Mouse (Mus musculus) cerebellum, postnatal 36 days (tissue): Measurements from ENCODE around the gene Cd8b1.

Source experiments
- DNase-seq, 2 experiments: peaks; one replicate each; pipeline ENCODE4 v3.0.0; 2021 to 2022; ENCODE audit warnings: mixed read lengths in 2 of 2

Cd8b1 gene

DNA sequence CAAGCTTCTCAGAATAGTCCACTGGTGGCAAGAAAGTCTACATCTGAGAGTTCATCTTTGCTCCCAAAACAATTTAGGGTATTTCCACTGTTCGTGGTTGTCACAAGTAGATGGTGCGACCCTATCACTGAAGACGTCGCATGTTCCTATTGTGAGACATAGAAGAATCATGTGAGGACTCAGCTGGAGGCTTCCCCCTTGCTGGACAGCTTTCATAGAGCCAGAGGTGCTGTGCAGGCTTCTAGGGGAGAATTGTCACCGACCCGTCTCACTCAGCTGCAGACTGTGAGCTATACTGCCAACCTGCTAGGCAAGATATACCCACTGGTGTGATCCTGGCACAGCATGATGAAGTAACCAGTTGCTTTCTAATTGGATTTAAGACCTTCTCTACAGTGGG is 29.6 kb downstream of the Cd8b1 start:
- DNase-seq = no peak

DNA sequence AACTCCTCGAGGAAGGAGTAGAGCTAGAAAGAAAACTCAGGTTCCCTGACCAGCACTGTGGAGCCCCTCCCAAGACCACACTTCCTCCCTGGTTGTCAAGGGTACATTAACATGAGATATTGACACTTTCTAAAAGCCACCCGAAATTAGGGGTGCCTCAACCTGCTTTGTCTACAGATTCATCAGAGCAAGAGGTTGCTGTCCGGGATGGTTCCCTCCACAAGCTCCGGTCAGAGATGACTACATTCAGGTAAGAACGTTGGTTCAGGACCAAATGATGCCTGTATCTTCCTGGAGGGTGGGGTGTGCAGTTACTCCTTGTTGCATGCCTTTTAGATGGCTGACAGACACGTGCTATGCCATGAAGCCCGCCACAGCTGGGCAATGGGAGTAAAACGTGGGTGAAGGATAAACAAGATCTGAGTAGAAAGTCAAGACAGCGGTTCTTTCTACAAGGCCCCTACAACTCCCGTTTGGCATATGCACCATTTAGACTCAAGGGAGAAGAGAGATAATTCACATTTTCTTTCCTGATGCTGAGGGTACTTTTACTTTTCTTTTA is 30.4 kb downstream of the Cd8b1 start:
- no peak for DNase-seq

DNA sequence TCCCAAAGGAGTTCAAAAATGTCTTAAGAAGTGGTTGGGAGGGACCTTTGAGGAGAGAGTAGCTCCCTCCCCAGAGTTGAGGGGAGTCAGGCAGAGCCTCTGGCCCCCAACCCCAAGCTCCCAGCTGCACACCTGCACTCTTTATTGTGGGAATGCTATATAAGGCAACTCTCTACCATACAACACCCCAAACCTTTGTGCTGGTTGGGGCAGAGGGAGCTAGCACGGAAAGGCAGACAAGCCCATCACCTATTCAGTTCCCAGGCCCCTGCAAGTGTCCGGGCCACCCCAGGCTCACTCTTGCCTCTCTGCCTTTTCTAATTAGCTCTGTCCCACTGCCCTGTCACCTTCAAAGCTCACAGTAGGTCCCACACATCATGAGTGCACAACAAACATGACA is 31.1 kb downstream of the Cd8b1 start:
- no peak for DNase-seq

DNA sequence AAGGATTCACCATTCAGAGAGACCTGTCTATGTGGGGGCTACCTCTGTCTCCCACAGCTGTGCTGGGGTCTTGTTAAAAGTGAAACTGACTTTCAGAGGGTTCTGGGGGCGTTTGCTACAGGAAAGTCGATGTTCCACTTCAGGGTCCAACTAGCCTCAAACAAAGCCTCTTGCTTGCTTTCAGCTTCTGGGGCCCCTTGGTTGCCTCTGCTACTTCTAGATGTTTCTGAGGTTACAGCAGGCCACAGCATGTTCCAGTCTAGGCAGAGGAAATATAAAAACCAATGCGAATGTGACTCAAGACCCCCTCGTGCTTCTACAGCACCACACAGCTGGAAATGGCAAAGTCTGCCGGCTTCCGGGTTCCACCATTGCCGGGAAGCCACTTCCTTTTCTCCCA is 34.9 kb downstream of the Cd8b1 start:
- DNase-seq = no peak

DNA sequence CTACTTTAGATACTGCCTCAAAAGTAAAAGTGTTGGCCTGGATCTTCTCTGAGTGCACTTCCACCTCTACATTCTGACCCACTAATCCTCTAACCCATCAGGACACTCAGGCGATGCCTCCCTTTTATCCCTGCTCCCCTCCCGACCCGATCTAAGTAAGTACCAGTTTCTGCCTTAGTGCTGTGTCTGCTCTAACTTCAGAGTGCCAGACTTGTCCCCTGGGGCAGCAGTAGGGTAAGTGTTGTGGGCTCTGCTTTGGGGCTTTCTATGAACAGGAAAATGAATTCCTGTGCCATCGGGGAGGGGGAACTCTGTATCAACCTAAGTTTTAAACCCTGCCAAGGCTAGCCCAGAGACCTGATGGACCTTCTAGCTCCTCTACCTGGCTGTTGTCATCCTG is 37.6 kb downstream of the Cd8b1 start:
- DNase-seq = no peak

DNA sequence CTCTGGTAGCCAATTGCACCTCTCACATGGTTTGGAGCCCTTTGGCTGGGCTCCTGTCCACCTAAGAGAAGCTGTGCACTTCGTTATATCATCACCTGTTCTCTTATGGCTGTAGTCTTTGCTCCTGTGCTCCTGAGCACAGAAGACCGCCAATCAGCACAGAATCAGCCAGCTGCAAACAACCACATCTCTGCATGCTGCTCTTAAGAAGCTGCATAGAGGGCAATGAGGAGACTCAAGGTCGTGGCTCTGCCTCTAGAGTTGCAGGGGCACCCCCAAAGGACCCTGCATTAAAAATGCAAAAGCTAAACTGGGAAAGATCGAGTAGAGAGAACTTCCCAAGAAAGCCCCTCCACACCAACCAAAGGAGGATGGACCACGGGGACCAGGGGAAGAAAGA is 38.2 kb downstream of the Cd8b1 start:
- DNase-seq = no peak

DNA sequence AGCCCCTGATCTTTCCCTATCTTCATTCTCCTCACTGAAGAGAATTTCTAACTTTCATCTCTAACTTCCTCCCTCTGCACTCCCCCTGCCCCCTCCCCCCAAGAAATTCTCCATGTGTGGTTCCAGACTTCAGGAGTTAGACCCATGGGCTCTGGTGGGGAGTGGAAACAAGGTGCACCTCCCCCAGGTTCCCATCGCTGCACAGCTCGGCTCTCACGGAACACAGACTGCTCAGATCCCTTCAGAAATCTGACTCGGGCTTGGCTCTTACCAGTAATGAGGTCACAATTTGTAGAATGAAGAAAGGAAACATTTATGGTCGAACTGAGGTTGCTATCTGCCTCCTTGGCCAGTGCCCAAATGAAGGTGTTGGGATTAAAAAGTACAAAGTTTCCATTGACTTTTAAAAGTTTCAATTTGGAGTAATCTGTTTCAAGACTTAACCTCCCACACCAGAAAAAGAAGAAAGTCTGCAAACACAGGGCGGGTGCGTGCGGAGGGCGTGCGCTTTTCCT is 38.6 kb downstream of the Cd8b1 start:
- DNase-seq = no peak

DNA sequence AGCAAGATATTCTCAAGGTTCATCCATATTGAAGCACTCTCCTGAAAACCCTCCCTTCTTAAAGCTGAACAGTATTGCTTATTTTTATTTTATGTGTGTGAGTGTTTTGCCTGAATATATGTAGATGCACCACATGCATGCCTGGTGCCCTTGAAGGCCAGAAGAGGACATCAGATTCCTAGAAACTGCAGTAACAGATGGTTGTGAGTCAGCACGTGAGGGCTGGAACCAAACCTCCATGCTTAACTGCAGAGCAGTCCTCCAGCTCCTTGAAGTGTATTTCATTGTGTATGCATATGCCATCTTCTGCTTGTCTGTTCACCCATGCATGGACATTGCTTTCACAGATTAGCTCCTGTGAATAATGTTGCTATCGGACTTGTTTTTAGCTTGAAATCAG is 41.4 kb downstream of the Cd8b1 start:
- no peak for DNase-seq

DNA sequence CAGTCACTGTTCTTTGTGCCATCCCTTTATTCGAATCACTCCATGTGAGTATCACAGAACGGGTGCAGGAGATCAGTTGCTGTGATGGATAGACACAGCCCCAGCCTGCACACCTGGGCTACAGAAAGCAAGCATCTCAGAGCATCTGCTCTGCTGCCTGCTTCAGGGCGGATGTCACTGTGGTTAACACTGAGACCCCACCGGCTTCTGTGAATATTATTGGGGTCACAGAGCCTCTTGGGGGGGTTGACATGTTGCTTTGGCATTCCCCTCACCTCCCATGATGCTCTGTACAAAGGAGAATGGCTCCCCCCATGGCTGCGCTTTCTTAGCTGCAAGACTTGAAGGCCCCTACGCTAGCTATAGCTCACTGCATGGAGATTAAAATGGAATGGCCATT is 46.8 kb downstream of the Cd8b1 start:
- DNase-seq = no peak

DNA sequence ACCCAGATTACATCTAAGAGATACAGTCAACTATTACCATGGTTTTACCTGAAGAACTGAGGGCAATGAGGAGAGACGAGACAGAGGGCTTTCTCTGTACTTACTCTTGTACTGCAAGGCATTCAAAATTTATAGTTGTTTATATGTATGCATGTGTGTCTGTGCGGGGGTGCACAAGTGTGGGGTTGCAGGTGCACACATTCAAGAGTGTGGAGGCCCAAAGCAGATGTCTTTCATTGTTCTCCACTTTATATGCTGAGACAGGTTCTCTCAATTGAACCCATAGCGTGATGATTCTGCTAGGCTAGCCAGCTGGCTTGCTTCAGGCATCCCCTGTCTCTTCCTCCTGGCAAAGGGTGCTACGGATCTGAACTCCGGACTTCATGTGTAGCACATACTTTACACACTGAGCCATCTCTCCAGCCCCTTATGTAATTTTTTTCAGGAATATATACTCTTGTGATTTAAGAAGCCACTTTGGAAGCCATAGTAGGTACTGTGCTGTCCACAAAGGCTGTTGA is 48.6 kb downstream of the Cd8b1 start:
- no peak for DNase-seq

DNA sequence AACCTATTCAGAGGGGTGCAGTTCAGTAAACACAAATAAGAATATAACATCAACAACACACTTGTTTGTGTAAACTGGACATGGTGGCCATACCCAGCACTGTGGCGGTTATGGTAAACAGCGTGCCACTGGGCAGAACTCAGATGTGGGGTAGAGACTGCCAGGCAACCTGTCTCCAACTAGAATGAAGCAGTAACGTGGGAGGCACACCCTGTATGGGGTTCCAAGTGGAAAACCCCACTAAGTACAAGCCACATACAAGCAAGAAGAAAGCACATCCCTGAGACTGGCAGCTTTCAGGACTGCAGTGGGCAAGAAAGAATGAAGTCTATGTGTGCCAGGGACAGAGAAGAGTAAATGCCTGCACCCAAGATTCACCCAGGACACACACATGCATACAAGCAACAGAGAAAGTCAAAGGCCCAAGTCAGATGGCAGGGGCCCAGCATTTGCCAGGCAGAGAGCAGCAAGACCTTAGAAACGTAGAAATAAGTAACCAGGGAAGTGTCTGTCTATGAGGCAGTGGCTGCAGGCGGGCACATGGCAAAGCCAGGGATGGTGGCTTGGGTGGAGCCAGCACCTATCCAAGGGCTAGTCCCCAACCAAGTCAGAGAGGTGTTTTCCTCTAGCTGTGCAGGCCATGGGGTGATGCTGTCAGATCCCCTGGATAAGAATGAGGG is 49.6 kb downstream of the Cd8b1 start:
- no peak for DNase-seq

DNA sequence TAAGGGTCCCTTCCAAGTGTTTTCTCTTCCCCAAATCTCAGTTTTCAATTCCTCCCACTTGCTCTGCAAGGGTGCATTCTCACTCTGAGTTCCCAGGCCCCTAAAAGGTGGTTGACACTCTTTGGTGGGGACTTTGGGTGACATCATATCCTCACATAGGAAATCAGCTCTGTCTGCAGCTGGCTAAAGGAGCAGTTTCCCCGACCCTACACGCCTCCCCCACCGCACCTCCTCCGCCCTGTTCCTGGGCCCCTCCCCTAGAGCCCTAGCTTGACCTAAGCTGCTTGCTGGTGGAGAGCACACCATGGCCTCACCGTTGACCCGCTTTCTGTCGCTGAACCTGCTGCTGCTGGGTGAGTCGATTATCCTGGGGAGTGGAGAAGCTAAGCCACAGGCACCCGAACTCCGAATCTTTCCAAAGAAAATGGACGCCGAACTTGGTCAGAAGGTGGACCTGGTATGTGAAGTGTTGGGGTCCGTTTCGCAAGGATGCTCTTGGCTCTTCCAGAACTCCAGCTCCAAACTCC is 50.7 kb downstream of the Cd8b1 start, which contains the start of gene Cd8a:
Gene Cd8a (plus strand): TSS at position 179 of the 527 bp plus-strand sequence.
- no peak for DNase-seq

DNA sequence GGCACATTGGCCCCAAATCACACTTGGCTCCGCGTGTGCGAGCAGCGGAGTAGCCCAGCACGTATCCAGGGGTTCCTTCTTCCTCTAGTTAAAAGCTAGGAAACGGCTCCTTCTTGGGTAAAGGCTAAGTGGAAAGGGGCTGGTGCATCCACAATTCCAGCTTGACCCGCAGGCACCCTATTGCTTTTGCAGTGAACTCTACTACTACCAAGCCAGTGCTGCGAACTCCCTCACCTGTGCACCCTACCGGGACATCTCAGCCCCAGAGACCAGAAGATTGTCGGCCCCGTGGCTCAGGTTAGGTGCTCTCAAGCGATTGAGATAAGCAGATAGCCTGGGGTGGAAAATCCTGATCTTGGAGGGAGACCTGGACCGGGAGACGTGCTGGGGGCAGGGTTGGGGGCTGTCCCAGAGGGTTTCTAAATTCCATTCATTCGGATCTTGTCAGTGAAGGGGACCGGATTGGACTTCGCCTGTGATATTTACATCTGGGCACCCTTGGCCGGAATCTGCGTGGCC is 51.8 kb downstream of the Cd8b1 start:
- DNase-seq = no peak

DNA sequence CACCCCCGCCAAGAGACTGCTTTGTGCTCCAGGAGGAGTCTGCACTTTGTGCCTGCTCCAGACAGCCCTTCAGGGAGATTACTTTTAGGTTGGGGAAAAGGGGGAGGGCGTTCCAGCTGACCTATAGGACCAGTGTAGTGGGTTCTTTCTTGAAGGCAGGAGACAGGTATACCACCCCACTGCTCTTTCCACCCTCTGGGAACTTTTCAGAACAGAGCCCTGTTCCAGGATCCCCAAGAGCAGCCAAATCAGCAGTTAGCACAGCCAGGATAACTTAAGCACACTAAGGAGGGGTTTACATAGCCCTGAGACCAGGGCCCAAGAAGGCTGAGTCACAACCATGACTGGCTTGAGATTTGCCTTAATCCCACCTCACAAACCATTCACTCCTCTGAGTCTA is 52.3 kb downstream of the Cd8b1 start:
- no peak for DNase-seq

DNA sequence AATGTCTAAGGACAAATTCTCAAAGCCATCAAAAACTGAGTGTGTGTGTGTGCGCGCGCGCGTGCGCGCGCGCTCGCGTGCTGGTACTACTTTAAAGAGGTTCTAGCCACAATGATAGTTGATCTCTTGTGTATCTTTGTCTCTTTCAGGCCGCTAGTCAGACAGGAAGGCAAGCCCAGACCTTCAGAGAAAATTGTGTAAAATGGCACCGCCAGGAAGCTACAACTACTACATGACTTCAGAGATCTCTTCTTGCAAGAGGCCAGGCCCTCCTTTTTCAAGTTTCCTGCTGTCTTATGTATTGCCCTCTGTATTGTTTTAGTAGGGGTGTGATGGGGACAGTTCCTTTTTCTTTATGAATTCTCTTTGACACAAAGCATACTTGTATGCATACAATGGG is 54.1 kb downstream of the Cd8b1 start:
- no peak for DNase-seq

DNA sequence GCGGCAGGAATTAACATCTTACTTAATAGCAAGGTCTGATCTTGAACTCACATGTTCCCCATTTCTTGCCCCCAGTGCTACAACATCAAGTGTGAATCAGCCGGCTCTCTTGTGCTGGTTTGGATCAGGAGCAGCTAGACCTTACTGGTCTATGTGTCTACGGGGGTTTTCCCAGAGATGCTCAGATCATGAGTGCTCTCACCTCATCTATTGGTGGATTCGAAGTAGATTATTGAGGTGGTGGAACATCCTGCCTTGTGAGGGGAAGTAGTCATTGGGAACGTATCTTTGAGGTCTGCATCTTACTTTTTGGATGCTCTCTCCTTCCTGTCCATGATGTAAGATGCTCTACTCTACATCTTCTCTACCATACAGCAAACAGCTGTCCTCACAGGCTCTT is 59.1 kb downstream of the Cd8b1 start:
- no peak for DNase-seq
